Mouse (Mus musculus): ENCODE measurements at regions not wholly inside any gene's neighbourhood (a gene's known extent, or its start where the extent isn't known, plus 50 kb on each side); places are given as distances from the start of the nearest gene placed in this dataset.

GRCm38 (mm10) chr3:35637066-35637465 is 116.8 kb upstream of the Atp11b start:
- DNase-seq (ENCODE audit: low read depth, low spot score), result peak; percentile 64
